Mouse (Mus musculus): ENCODE results near the gene Slc5a6.
A peak's percentile ranks its signal among the peaks of the same experiment; 100 is the strongest.

Gene Slc5a6

GRCm38 (mm10) chr5:31000122-31000521, 48.6 kb downstream of the Slc5a6 start:
- DNase-seq (ENCODE audit: low read depth) = no peak

GRCm38 (mm10) chr5:30999324-30999723, 49.4 kb downstream of the Slc5a6 start:
- no peak for DNase-seq (ENCODE audit: low read depth)

GRCm38 (mm10) chr5:30998306-30998705, 50.4 kb downstream of the Slc5a6 start:
- DNase-seq (ENCODE audit: low read depth) = peak; percentile 34

GRCm38 (mm10) chr5:30994910-30995635, 53.7 kb downstream of the Slc5a6 start:
- no peak for DNase-seq (ENCODE audit: low read depth)

- no peak for DNase-seq (ENCODE audit: low read depth)
Measured at GRCm38 (mm10) chr5:30994074-30994473, 54.6 kb downstream of the Slc5a6 start.

GRCm38 (mm10) chr5:30992980-30993676, 55.6 kb downstream of the Slc5a6 start:
- no peak for DNase-seq (ENCODE audit: low read depth)

All from c-Kit-positive CD71-positive TER-119-negative erythroid progenitor cells, embryonic 14.5 days (primary cell).